Mouse (Mus musculus) frontal cortex, postnatal 25 days (tissue): Measurements from ENCODE around the gene Ttc14.

Experiments
- DNase-seq, 2 experiments: peaks; one replicate each; pipeline ENCODE4 v3.0.0; 2022; ENCODE audit warnings: low spot score in 2 of 2

The Ttc14 gene

DNA sequence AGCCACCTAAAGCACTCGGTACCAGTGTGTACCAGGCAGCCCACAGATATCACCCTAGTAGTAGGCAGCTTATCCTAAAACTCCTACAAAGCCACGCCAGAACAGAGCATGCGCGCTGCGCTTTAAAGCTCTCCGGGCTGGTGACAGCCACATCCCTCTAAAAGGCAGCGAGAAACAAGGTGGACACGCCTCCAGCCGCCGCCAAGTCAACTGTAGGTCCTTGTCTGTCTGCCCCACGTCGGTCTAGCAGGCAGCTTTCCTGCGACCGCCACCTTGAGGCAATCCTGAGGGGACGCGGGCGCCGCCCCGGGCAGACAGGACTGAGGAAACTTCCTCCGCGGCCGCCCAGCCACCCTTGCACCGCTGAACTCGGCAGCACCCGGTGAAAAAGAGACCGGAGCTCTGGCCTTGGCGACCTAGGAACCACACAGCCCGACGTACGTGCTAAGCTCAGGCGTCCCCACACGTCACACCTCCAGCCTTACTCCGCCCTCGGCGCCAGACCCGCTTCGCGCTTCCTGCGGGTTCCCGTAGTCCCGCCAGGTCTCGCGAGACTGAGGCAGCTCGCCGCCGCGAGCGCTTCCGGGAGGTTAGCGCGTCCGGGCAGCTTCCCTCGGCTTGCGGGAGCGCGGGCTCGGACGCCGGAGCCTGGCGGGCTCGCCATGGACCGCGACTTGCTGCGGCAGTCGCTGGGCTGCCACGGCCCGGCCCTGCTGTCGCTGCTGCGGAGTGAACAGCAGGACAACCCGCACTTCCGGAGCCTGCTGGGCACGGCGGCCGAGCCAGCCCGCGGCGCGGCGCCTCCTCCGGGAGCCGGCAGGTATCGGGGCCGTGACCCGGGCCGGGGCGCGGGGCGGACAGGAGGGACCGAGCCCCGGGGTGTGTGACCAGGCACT is at the start of gene Ttc14:
TSS of gene Ttc14 (plus strand) at position 216 of the 896 bp plus-strand sequence.
- peak; percentile 96 to 98 for DNase-seq

DNA sequence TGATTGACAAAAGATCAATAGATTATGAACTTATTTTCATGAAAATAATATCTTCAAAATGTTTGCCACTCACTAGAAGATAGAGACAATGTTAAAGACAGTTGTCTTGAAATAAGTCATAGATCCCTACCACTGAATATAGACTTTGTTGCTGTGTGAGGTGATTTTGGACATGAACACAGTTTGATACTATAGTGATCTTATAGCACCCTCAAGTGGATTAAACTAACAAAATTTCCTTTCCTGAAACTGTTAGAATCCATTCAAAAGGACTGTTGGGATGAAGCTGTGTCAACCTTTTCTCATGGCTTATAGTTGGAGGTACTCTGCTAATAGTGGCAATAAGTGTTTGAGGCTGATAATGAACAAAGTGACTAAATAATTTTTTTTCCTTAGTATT is 8.7 kb upstream of the Ttc14 start:
- no peak for DNase-seq

DNA sequence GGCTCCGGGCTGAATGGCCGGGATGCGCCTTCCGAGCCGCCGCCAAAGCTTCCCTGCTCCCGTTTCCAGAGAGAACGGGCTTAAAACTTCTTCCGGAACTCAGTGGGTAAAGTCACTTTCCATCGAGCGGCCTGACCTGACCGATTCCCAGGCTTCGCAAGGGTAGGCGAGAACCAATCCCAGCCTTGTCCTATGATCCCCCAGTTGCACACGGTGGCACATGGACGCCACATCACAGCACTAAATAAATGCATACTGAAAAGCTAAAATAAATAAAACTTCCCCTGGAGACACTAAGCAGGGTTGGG is 835 bp downstream of the Ttc14 start:
- DNase-seq, result no peak

DNA sequence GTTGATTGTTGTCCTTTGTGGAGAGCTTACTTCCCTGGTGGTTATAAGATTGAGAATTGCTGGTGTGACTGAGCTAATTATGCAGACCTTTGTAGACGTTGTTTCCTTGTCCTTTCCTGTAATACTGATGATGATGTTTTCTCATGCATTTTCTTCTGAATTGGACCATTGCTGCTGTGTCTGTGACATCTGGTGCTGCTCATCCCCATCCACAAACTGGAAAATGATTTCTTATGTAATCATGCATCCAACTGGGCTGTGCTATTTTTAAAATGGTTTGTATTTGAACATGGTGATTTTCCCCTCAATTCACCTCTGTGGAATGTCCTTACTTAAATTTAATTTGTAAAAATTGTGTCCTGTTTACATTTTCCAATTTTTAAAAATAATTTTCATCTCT is 7.5 kb downstream of the Ttc14 start:
- DNase-seq, result no peak

DNA sequence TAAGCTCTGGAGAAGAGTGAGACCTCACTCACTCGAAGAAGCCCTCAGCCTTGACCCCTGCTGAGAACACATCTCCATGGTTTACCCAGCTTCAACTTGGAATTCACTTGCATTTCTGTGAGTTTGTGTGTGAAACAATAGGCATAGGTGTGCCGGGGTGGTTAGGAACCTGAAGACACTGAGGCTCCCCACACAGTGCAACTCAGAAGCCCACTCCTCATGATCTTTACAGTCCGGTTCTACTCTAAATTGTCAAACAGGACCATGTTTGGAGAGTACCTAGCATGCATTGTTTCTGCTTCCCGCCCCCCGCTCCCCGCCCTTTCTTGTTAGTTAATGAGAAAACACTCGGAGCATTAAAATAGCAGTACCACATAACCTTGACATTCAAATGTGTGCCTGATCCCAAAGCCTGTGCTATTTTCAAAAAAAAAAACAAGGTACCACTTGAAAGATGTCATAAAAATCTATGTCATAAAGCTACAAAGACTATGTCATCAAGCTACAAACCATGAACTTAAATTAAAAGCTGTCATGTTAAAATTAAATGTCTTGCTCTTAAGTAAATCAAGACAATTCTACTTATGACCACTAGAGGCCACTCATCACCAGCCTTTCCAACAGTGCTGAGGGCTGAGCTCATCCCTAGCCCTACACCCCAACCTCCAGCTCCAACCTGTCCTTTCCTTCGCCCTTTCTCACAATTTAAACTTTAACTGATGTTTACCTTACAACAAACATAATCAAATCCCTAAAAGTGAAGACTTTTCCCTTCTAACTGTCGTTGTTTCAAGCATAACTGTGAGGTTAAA is 24.7 kb downstream of the Ttc14 start:
- no peak for DNase-seq

DNA sequence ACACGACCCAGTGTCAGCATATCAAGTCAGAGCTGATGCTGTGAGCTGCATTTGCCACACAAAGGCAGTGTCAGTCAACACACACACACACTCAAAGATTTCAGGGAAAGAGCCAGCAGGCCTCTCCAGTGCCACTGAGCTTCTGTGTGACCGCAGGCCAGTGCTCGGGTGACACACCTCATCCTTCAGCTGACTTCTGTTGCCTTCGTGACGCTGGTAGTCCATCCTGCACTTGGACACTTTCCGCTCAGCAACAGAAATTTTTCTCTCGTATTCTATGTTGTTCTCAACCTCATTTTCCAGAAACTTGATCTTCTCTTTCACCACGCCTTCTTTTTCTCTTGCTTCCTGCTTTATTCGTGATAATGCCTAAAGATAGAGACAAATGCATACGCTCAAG is 32.7 kb downstream of the Ttc14 start:
- no peak for DNase-seq

DNA sequence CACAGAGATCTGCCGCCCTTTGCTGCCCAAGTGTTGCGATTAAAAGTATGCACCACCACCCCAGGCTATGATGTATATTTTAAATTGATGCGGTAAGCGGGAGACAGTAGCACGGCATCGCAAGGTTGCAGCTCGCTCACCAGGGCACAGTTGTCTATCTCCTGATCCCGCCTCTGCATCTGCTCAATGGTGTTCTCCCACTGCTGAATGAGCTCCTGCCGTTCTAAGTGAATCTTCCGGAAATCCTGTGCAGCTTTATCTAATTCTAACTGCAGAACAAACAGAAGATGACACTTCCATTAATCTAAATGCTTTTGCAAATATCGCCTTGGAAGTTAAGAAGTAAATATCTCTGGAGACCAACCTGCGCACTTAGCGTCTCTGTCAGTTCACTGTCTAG is 36.9 kb downstream of the Ttc14 start:
- DNase-seq, result no peak

DNA sequence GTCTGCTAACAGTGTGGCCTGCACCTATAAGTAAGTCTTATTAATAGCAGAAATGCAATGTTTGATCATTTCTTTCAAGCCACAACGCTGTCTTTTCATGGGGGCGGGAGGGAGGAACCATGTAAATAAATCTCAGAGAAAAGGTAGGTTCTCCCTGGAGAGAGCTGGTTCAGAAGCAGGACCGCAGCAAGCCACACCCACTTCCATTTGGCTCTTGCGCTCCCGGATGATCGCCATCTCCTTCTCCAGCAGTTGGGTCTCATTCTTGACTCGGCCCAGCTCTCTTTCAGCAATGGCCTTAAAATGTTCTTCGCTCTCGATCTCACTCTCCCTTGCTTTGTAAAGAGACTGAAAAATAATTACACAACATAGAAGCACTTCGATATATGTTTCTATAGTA is 39.2 kb downstream of the Ttc14 start:
- no peak for DNase-seq

DNA sequence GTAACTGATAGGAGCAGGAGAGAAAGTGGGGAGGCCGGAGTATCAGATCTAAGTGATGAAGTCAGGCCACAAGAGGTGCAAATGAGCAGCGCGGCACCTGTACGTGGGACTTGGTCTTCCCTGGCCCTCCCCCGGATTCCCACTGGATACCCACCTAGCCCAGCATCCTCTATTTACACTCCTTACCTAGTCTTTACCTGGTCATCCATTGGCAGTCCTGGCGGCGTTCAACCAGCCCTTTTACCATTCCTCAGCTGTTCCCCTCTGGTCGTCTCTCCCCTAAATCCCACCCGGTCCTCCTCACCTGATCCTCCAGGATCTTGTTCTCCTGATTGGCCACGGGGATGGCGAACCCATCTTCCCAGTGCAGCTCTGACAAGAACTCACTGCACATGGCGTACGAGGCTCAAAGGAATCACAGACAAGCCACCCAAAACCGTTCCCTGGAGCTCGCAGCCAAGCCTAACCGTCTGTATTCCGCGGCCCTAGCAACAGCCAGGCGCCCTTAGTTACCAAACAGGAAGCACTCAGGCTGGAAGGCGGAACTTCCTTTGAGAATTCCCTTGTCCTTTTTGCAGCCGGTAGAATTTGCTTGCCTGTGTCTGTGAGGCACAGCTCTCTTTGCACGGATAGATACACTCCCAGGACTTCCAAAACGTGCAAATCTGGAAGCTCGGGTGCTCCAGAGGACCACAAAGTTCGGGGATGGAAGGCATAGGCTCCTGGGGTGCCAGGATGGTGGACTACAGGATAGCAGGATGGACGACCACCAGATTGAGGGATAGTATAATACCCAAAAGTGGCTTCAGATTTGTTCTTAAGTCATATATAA is 44.4 kb downstream of the Ttc14 start, which contains the start of gene Ccdc39:
TSS of gene Ccdc39 (minus strand) at position 510 of the 832 bp plus-strand sequence.
- peak; percentile 53 to 66 for DNase-seq

DNA sequence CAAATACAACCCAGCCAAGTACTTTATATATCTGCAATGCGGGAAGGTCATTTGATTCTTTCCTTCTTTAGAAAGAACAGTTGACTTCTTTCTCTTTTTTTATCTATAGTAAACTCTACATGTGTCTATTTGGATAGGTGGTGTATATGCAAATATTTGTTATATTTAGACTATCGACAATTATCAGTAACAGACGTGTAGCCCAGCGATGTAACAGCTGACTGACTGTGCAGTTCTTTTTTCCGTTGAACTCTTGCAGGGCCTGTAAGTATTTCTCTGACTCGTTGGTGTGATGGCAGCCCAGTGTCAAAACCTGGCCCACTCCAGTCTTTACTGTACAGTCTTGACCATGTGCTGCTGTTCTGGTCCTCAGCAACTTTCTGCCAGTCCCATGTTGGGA is 47.0 kb downstream of the Ttc14 start:
- no peak for DNase-seq

DNA sequence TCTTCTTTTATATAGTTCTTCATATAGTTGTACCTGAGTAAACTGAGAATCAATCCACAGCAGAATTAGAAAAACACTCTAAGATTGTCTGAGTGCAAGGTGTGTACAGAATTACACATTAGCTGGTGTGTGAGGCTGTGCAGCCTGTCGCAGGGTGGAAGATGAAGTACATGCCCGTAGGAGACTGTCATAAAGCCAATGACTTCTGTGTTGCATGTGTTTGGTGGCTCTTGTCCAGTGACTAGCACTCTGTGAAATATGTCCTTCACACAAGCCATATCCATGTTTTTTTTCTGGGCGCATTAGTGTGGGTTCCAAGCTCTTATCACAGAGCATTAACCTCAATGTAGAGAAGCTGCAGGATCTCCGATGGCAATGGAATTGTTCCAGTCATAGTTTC is 51.2 kb downstream of the Ttc14 start:
- DNase-seq, result no peak

DNA sequence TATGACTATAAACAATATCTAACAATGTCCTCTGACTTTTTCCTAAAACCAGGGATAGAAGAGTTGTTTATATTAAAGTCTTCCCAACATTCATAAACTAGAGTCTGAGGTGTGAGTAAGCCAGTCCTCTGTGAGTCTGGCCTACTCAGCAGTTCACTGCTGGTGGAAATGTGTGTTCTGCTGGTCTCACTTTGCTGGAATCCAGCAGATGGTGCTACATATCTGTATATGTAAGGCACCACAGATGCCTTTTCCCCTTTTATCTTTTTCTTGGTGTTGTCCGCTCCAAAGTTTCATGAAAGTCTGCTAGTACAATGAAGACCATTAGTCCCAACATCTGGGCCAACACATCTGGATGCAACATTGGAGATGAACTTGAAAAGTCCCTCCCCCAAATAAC is 53.4 kb downstream of the Ttc14 start:
- DNase-seq, result no peak

DNA sequence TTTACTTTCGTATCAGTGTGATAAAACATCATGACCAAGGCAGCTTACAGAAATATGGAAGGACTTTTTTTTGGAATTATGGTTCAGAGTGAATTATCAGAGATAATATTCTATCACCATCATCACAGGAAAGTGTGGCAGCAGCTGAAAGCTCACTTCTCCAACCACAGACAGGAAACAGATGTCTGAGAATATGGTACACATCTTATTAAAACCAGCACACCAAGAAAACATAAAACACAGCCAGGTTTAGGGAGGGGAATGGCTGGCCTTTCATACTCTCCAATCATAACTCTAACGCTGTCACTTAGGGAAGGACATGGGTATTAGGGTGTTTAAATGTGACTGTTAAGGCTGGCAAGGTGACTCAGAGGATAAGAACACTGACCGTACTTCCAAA is 59.3 kb downstream of the Ttc14 start:
- DNase-seq, result no peak

DNA sequence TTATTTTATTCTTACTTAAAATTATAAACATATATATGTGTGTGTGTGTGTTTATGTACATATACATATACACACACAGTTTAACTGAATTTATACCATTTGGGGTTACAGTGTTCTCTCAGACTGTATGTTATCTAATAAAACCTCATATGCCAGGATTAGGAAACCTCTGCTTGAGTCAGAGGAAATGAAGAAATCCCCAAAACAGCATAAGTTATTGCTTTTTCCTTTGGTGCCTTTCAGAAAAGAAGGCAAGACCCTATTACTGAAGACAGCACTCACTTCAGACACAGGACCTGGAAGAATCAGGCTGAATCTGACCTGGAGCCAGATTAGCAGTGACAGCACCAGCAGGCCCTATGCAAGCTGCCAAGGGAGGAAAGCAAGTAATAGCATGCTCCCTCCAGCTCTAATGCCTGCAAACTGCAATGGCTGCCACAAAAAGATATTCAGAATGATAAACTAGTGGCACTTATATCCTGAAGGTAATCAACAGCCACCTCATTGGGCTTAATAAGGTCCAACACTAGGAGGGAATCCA is 64.4 kb downstream of the Ttc14 start:
- no peak for DNase-seq
